Mouse (Mus musculus) heart, adult 2 months (tissue): ENCODE measurements around the gene Usp9y. TPM values are rescaled to one million over a fixed set of nuclear protein-coding genes. Genes with fewer than 3 reads are reported as not detected.
A peak's percentile ranks its signal among the peaks of the same experiment; 100 is the strongest.

ENCODE experiments used
- DNase-seq, 2 experiments: peaks; one replicate each; pipeline ENCODE4 v3.0.0; 2021
- H3K27ac ChIP-seq: fragments of 200-600 bp; 2 replicates; pipeline ENCODE4 v1.8.1; 2022
- H3K27me3 ChIP-seq: fragments of 200-500 bp; 2 replicates; pipeline ENCODE4 v1.6.1; 2012; ENCODE audit warnings: mild to moderate bottlenecking, low read length, inconsistent platforms, mixed read lengths; ENCODE audit not compliant: control insufficient read depth, insufficient read depth
- H3K36me3 ChIP-seq: fragments of 200-500 bp; 2 replicates; pipeline ENCODE4 v1.6.1; 2012; ENCODE audit warnings: low read length, inconsistent platforms; ENCODE audit not compliant: control insufficient read depth, insufficient read depth
- H3K4me1 ChIP-seq: fragments of 200-500 bp; 2 replicates; pipeline ENCODE4 v1.6.1; 2011; ENCODE audit warnings: low read length; ENCODE audit not compliant: control insufficient read depth, insufficient read depth
- H3K4me3 ChIP-seq: fragments of 200-600 bp; 2 replicates; pipeline ENCODE4 v1.8.1; 2022
- H3K79me2 ChIP-seq: fragments of 200-500 bp; replicated peaks from 2 replicates; pipeline ENCODE4 v1.6.1; 2012; ENCODE audit warnings: mild to moderate bottlenecking, inconsistent platforms, low read length, moderate library complexity, mixed read lengths; ENCODE audit not compliant: control insufficient read depth, insufficient read depth
- H3K9ac ChIP-seq: fragments of 200-500 bp; 2 replicates; pipeline ENCODE4 v1.6.1; 2012; ENCODE audit warnings: low read depth, mild to moderate bottlenecking, control low read depth, inconsistent platforms, low read length, mixed read lengths
- CTCF ChIP-seq: fragments of 200-600 bp; IDR thresholded peaks from 2 replicates; pipeline ENCODE4 v1.8.1; 2022; ENCODE audit warnings: antibody characterized with exemption, mild to moderate bottlenecking, moderate library complexity
- EP300 ChIP-seq: fragments of 200-500 bp; IDR thresholded peaks from 2 replicates; pipeline ENCODE4 v1.6.1; 2011; ENCODE audit warnings: low read depth, low read length, control low read depth; ENCODE audit not compliant: insufficient read depth
- POLR2A ChIP-seq: fragments of 200-500 bp; IDR thresholded peaks from 2 replicates; pipeline ENCODE4 v1.6.1; 2011; ENCODE audit warnings: mild to moderate bottlenecking, low read depth, low read length, control low read depth; ENCODE audit not compliant: insufficient read depth
- WGBS: fragments of 180-500 bp; shearing (Covaris S2); methylation state at CpG from one replicate; pipeline ENCODE4 v1.1.7; 2018; 5-methylcytosine and 5-hydroxymethylcytosine counted together
- intact Hi-C: fragments of 180-260 bp; cut with DNase I; formaldehyde crosslinking; loops from one replicate; pipeline ENCODE4 v1.15.1; 2025
- long read RNA-seq: library from polyadenylated mRNA; stranded (forward); transcript quantifications from one replicate; pipeline ENCODE4 v2.0.0, GENCODE M21; 2021
- polyA plus RNA-seq: library from polyadenylated mRNA; depleted of rRNA; stranded (reverse); fragments of >200 nt; gene quantifications from 2 replicates; pipeline ENCODE4 v1.2.3, GENCODE M21; 2012; rRNA removed
- total RNA-seq, 2 experiments: library from RNA; stranded (reverse); gene quantifications; 2 replicates each; pipeline ENCODE4 v1.2.3; 2021

The Usp9y gene
- total RNA-seq (not detected), polyA plus RNA-seq (not detected in 2 replicates)
- long read RNA-seq = 0 reads

DNA sequence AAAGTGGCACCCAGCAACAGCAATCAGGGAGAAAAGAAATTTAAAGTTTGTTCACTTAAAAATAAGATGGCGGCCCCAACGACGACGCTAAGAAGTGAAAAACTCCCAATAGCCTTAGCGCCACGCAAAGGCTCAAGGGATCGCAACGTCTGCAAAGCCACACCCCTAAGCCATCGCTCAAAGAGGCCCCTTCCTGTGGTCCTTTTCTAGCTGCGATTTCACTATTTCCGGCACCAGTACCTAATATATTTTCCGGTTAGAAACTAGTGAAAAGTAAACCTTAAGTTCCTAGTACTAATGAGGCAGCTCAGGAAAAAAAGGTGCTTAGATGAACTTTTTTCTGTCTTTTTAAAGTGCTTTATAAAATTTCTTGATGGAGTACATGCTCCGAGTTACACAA is at the start of gene Usp9y:
Gene Usp9y (minus strand): TSS at position 101 of the 400 bp plus-strand sequence.
- H3K4me1 ChIP-seq = no peaks in the 10 kb centered on the region
- WGBS = 89% methylated on average over 13 of the region's 13 CpGs

DNA sequence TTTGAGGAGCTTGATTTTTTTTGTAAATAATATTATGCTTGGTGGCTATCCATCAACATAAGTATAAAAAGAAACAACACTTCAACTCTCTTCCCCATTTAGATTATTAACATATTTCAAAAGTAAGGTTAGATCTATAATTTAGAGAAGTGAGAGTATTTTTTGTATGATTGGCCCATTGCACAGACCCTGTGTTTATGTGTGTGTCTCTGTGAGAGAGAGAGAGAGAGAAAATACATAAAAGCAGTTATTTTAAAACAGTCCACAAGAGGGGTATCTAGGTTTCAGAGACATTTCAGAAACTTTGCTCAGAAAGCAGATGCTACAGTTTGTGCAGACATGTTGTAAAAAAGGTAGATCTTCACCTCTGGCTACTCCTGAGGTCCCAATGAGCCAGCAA is 165.9 kb downstream of the Usp9y start:
- intact Hi-C loops = no loop called here
- no peak for DNase-seq
- Histone ChIP-seq H3K9ac (no peak overlapping the region), H3K27me3 (no peaks in the 10 kb centered on the region), H3K79me2 (no peaks in the 10 kb centered on the region), H3K36me3 (no peaks in the 10 kb centered on the region), H3K4me3 (no peak overlapping the region), H3K4me1 (no peaks in the 10 kb centered on the region), H3K27ac (no peak overlapping the region)
- TF ChIP-seq POLR2A (no peak), CTCF (no peak), EP300 (no peak)

More for the DNA sequence above, at the start of gene Usp9y:
- TF ChIP-seq CTCF (no peak), EP300 (no peak), POLR2A (no peak)
- intact Hi-C loops = no loop called here
- DNase-seq = no peak
- H3K9ac ChIP-seq = no peak within 1 kb of the TSS
- no peaks in the 10 kb centered on the region for H3K79me2 ChIP-seq
- H3K36me3 ChIP-seq = no peaks in the 10 kb centered on the region
- H3K27me3 ChIP-seq = no peaks in the 10 kb centered on the region
- H3K4me3 ChIP-seq = no peak within 1 kb of the TSS
- H3K27ac ChIP-seq = no peak within 1 kb of the TSS

DNA sequence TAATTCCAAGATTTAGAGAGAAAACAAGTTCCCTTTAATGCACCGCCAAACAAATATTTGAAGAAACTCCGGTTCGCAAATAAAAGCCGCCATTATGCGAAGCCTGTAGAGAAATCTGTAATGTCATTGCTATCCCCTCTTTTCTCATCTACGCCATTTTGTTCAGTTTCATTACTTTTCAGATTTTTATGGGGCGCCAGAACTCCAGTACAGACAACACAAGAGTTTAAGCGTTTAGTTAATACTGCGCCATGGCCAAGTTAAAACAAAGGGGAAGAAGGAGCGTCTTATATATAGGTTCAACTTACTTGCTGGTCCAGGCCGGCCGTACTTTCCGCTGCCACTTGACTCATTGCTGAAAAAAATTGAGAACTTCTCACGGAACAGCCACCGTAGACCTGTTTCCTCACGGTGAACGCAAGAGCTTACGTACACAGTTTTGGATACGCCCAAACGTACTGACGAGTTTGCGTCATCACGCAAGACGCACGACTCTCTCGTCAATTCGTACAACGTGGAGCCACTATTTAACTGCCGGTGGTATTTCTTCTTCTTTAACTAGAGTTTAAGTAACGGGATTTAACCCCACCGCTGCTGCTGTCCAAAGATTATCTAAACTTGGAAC is 173.3 kb downstream of the Usp9y start, which contains the start of gene Ddx3y:
Gene Ddx3y (minus strand): TSS at position 459 of the 625 bp plus-strand sequence.
- Histone ChIP-seq H3K27ac (no peak within 1 kb of the TSS), H3K36me3 (no peaks in the 10 kb centered on the region; the same call in 1 of the 2 replicates), H3K79me2 (no peaks in the 10 kb centered on the region), H3K4me3 (no peak within 1 kb of the TSS), H3K4me1 (no peaks in the 10 kb centered on the region; the same call in 1 of the 2 replicates), H3K9ac (peak within 1 kb of the TSS; percentile 79), H3K27me3 (no peaks in the 10 kb centered on the region)
- intact Hi-C loops = no loop called here
- TF ChIP-seq POLR2A = no peak
- TF ChIP-seq EP300 = no peak
- TF ChIP-seq CTCF = no peak
- DNase-seq = peak in 1 of 2 experiments; percentile 83
- 5% methylated on average over 25 of the region's 31 CpGs for WGBS

DNA sequence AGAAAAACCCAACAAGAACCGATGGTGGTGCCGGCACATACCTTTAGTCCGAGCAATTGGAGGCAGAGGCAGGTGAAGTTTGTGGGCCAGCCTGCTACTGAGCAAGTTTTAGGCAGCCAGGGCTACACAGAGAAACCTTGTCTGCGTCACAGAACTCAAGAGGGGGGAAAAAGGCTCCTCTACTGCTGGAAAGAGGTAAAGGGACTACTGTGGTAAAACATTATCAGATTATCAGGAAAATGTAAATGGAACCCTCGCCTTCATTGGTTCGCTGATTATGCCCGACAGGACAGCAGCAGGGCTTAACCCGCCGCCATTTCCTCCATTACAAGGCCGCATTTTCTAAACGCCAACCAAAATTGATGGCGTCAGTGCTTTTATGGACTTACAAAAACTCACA is 173.8 kb downstream of the Usp9y start:
- Histone ChIP-seq H3K9ac (peak overlapping the region; percentile 79), H3K27me3 (no peaks in the 10 kb centered on the region), H3K79me2 (no peaks in the 10 kb centered on the region), H3K27ac (no peak overlapping the region), H3K4me1 (no peaks in the 10 kb centered on the region; the same call in 1 of the 2 replicates), H3K36me3 (no peaks in the 10 kb centered on the region; the same call in 1 of the 2 replicates), H3K4me3 (no peak overlapping the region)
- 7% methylated on average over 11 of the region's 12 CpGs for WGBS
- peak in 1 of 2 experiments; percentile 41 for DNase-seq
- no peak for TF ChIP-seq CTCF
- no peak for TF ChIP-seq POLR2A
- no peak for TF ChIP-seq EP300
- intact Hi-C loops = no loop called here

Other genes starting within 250 kb of the Usp9y start
- gene Uty, start 214.0 kb downstream of the Usp9y start, total RNA-seq = 10 to 100 TPM in 1 of 2 experiments, not detected in 1; 21.1 TPM
- gene Uty, start 214.0 kb downstream of the Usp9y start, polyA plus RNA-seq = 4.1 TPM in 1 of 2 replicates, not detected in the other
- 10 to 100 TPM in 1 of 2 experiments, not detected in 1; 67.3 TPM for gene Ddx3y, start 173.2 kb downstream of the Usp9y start, total RNA-seq
- 6.5 TPM in 1 of 2 replicates, not detected in the other for gene Ddx3y, start 173.2 kb downstream of the Usp9y start, polyA plus RNA-seq